Mouse (Mus musculus) adrenal gland, postnatal 14 days (tissue): ENCODE measurements around the gene Entpd6. TPM values are rescaled to one million over a fixed set of nuclear protein-coding genes. Genes with fewer than 3 reads are reported as not detected.

Experiments used
- DNase-seq: peaks from one replicate; pipeline ENCODE4 v3.0.0; 2021; ENCODE audit warnings: mixed read lengths
- long read RNA-seq, 2 experiments: library from polyadenylated mRNA; stranded (forward); transcript quantifications; one replicate each; pipeline ENCODE4 v2.0.0; 2021
- total RNA-seq: library from RNA; stranded (reverse); gene quantifications from 2 replicates; pipeline ENCODE4 v1.2.3, GENCODE M21; 2021

Gene Entpd6
- 11.3 and 12.1 TPM in 2 replicates for total RNA-seq
- long read RNA-seq, experiment 1, transcript Entpd6-201 (14 exons, 2,540 nt) = major isoform, 7 of 14 reads
- long read RNA-seq, experiment 1, partial matches to known transcripts = 3 of 14 reads
- long read RNA-seq, experiment 1, other reads (novel, unspliced or antisense) = 4 of 14 reads
- long read RNA-seq, experiment 2, transcript Entpd6-201 (14 exons, 2,540 nt) = major isoform, 13 of 21 reads
- long read RNA-seq, experiment 2, partial matches to known transcripts = 3 of 21 reads
- long read RNA-seq, experiment 2, other reads (novel, unspliced or antisense) = 5 of 21 reads

DNA sequence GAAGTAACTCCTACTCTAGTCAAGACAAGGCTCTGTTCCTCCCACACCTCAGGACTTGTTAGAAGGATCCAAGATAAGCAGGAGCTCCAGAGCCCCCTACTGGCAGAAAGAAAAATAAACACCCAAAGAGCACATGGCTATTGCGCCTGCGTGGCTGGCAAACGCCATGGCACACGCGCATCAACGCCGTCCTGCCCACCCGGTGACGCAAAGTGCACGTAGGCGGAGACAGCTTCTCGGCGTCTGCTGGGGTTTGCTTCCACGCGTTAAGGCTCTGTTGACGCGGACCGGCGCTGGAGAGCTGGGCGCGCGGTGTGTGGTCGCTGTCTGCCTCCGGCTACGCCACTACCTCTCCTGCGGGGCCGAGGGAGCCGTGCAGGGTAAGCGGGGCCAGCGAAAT, at the start of gene Entpd6:
TSS of gene Entpd6 (plus strand) at position 189 of the 400 bp plus-strand sequence.
- DNase-seq = peak; percentile 95

DNA sequence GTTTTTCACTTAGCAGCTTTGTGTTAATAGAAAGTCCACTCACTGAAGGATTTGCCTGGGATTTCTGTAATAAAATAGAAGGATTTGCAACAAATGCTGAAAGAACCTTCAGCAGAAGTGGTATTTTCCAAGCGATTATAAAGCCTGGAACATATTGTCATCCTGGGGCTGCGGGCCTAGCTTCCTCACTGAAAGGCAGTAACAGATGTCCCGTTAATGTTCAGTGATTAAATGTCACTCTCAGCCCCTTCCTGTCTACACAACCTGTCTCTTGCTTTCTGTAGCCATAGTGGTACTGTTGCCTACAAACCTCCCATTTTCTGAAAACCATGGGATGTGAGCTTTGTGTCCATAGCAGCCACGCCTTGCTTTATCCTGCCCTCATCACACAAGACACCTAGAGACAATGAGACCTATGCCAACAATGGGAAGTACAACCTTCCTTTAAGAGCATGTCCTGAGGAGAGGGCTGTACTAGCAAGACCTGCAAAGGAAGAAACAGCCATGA, 36.6 kb upstream of the Entpd6 start:
- no peak for DNase-seq

- DNase-seq = no peak
Observed at GRCm38 (mm10) chr2:150735756-150736576, 12.9 kb upstream of the Entpd6 start.

DNA sequence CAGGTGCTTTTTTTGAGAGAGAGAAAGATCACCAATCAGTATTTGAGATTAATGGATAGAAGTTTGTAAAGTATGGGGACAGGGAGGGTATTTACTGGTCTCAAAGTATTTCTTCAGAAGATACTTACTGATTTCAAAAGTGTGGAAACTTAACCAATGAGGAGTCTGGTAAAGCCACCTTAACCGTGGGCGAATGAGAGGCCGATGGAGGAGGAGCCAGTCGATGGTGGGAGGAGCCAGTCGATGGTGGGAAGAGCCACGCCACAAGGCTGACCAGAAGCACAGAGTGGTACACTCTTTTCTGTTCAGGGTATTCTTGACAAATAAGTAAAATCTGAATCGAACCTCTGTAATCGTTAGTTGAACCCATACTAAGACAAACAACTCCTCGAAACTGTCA, 11.0 kb upstream of the Entpd6 start:
- DNase-seq = no peak

- no peak for DNase-seq
Observed at GRCm38 (mm10) chr2:150740145-150740841, 8.5 kb upstream of the Entpd6 start.

DNA sequence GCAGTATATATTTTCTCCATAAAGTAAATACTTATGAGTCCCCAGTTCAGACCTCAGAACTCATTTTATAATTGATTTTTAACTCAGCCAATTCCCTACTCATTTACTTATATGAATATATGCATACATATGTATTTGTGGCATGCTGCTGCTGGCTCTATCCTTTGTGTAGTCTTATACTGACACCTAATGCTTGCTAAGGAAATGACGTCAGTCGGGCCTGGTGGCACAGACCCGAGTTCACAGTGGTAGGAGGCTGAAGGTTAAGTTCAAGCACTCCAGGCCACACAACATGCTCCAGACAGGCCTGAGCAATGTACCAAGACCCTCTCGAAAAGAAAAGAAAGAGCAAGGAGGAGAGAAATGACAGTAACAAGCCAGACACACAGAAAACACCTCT, 7.4 kb upstream of the Entpd6 start:
- no peak for DNase-seq

GRCm38 (mm10) chr2:150745016-150745415, 3.8 kb upstream of the Entpd6 start:
- DNase-seq = no peak

- DNase-seq = peak; percentile 58
Observed at GRCm38 (mm10) chr2:150749283-150749682, 441 bp downstream of the Entpd6 start.

GRCm38 (mm10) chr2:150750129-150750979, 1.5 kb downstream of the Entpd6 start:
- peak; percentile 18 for DNase-seq

GRCm38 (mm10) chr2:150755016-150755415, 6.2 kb downstream of the Entpd6 start:
- DNase-seq = no peak

DNA sequence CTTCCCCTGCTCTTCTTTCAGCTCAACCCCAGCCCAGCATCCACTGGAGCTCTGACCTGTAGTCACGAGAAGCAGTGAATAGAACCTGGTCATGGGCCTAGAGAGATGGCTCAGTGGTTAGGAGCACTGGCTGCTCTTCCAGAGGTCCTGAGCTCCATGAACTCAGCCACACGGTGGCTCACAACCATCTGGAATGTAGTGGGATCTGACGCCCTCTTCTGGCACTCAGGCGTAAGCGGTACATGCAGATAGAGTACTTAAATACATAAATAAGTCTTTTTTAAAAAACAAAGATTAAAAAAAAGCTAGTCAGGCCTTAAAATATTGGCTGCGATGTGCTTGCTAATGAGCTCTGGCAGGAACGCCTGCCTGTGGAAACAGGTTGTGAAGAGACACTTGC, 12.6 kb downstream of the Entpd6 start:
- DNase-seq = no peak

DNA sequence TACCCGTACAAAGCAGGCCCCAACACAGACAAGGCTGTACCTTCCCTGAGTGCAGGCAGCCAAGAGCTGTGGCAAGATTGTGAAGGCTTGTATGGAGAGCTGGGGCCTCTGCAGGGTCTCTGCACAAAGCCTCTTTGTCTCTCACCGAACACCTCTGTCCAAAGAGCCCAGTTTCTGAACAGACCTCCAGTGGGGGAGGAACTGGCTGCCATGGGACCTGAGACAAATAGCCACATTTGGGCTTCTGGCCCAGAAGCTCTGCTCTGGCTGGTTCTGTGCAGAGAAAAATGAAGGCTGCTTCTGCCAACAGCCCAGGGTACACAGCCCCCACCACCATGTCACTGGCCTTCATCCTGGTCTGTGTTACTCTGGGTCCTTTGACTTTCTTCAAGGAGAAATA, 16.8 kb downstream of the Entpd6 start:
- peak; percentile 67 for DNase-seq

DNA sequence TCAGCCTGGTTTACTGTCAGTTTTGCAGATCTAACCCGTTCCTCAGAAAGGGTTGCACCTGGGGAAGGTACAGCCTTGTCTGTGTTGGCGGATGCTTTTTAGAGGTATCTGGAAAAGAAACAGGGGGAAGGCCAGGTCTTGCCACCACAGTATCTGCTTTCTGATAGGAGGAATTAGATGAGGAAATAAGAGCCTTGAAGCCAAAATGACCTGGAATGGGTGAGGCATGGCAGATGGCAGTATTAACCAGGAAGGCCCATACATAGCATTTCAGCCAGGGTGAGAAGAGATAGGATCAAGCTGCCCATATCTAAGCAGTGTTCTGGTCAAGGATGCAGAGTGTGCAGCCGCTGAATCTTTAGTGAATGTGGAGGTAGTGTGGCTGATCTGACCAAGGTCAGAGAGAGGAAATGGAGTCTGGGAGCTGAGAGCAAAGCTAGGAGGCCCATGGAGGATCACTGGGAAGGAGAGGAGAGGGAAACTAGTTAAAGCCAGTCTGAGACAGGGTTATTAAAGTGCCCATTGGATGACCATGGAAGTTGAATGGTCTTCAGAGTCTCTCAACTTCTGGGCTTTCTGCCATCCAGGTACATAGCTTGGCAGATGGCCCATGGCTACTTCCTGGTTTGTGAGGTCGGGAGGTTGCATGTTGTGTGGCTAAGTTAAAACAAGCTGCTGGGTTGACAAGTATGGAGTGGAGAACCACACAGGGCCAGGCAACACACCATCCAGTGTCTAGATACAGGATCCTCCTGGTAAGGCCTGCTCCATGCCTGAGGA, 17.4 kb downstream of the Entpd6 start:
- DNase-seq = no peak

GRCm38 (mm10) chr2:150768678-150769077, 19.8 kb downstream of the Entpd6 start:
- no peak for DNase-seq

- DNase-seq = peak; percentile 84
Observed at GRCm38 (mm10) chr2:150770747-150771146, 21.9 kb downstream of the Entpd6 start.

DNA sequence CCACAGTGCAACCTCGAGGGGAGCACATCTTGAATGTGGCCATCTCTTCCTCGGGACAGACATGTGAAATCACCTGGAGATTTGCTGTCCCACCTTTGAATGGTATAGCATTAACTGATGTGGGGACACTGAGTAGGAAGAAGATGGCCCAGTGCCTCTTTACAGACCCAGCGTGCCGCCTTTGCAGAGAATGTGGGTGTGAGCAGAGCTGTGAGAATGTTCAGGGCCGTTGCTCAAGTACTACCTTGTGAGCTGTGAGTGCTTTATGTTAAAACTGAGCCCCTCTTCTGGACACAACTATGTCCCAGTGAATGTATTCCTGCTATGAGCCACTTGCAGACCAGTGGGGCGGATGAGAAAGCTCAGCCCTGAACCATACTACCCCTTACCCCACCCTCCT, 22.3 kb downstream of the Entpd6 start:
- DNase-seq = no peak

DNA sequence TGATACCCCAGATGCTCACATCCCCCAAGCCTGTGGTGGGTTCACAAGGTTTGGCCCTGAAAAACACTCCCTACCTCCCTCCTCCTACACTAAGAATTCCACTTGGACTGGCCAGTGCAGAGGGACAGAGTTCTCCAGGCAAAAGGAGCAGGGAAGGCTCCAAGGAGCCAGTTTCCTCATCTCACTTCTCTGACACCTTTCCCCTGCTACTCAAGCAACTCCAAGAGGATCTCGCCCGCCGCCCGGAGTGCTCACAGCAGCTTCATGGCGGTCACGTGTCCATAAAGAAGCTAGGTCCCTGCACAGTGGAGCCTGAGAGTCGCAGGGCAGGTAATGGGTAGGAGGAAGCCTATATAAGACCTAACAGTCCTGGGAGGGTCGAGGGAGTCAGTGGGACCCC, 23.2 kb downstream of the Entpd6 start:
- DNase-seq = peak; percentile 55

GRCm38 (mm10) chr2:150772466-150773119, 23.8 kb downstream of the Entpd6 start:
- DNase-seq = no peak

GRCm38 (mm10) chr2:150782801-150783200, 34.0 kb downstream of the Entpd6 start:
- DNase-seq = no peak
